Mouse (Mus musculus) Patski (cell line): ENCODE measurements around the gene Gpa33. TPM values are rescaled to one million over a fixed set of nuclear protein-coding genes. Genes with fewer than 3 reads are reported as not detected.

Experiments used
- ATAC-seq: fragments of 100-300 bp; one replicate; pipeline ENCODE4 v1.8.0; 2021
- CTCF ChIA-PET: fragments of 350-600 bp; sonication (Branson Sonifier 250); formaldehyde crosslinking; loops from one replicate; lab custom pipeline; 2022; ENCODE audit warnings: inconsistent platforms; lab: Charles Lee
- POLR2A ChIA-PET: fragments of 350-600 bp; sonication (Branson Sonifier 250); formaldehyde crosslinking; loops from one replicate; lab custom pipeline; 2022; ENCODE audit warnings: antibody characterized with exemption, inconsistent platforms; lab: Charles Lee
- DNase-seq: peaks from one replicate; pipeline ENCODE4 v3.0.0-alpha.2; 2011; ENCODE audit warnings: low read depth, low spot score
- H3K27me3 ChIP-seq: fragments of 371-371 bp; one replicate; pipeline ENCODE4 v1.5.1; 2021
- CTCF ChIP-seq: fragments of 100-300 bp; IDR thresholded peaks from one replicate; pipeline ENCODE4 v1.5.1; 2021
- in situ Hi-C: fragments of 300-500 bp; cut with MboI; formaldehyde crosslinking; loops from 3 replicates; pipeline ENCODE4 v1.11.1; 2018; ENCODE audit warnings: low pct_unique_long_range_greater_than_20kb, mixed read lengths
- polyA plus RNA-seq: library from polyadenylated mRNA; unstranded; gene quantifications from one replicate; pipeline ENCODE4 v1.2.3, GENCODE M21; 2021

The Gpa33 gene
- polyA plus RNA-seq, 1 experiment from 2014 or later: not detected

- in situ Hi-C loops: no loop called here
- DNase-seq (no peak), ATAC-seq (no peak)
- no peaks in the 10 kb centered on the region for H3K27me3 ChIP-seq
- ChIA-PET CTCF (no interaction called here), POLR2A (no interaction called here)
- no peak for TF ChIP-seq CTCF
These were observed 14.3 kb upstream of the Gpa33 start for GRCm38 (mm10) chr1:166115719-166116118.

GRCm38 (mm10) chr1:166117866-166118639 is 12.0 kb upstream of the Gpa33 start:
- TF ChIP-seq CTCF: no peak
- POLR2A ChIA-PET: no interaction called here
- H3K27me3 ChIP-seq: no peaks in the 10 kb centered on the region
- CTCF ChIA-PET: no interaction called here
- in situ Hi-C loops: no loop called here
- ATAC-seq (no peak), DNase-seq (no peak)

- POLR2A ChIA-PET: no interaction called here
- ATAC-seq (no peak), DNase-seq (no peak)
These were observed 7.9 kb upstream of the Gpa33 start for GRCm38 (mm10) chr1:166122114-166122513.

GRCm38 (mm10) chr1:166123045-166123444 is 7.0 kb upstream of the Gpa33 start:
- POLR2A ChIA-PET: no interaction called here
- ATAC-seq (no peak), DNase-seq (no peak)
- CTCF ChIA-PET: no interaction called here
- in situ Hi-C loops: no loop called here
- H3K27me3 ChIP-seq: no peaks in the 10 kb centered on the region
- no peak for TF ChIP-seq CTCF

More at GRCm38 (mm10) chr1:166122114-166122513, 7.9 kb upstream of the Gpa33 start:
- in situ Hi-C loops: no loop called here
- no peaks in the 10 kb centered on the region for H3K27me3 ChIP-seq
- CTCF ChIA-PET: interaction anchor here (1.3 kb wide), 1 partner anchor 10 kb away, joined by 3 read pairs; no protein-coding TSS in a partner anchor
- TF ChIP-seq CTCF: no peak

GRCm38 (mm10) chr1:166123751-166124150 is 6.3 kb upstream of the Gpa33 start:
- ATAC-seq (no peak), DNase-seq (no peak)
- CTCF ChIA-PET: no interaction called here
- no peaks in the 10 kb centered on the region for H3K27me3 ChIP-seq
- in situ Hi-C loops: no loop called here
- no peak for TF ChIP-seq CTCF
- POLR2A ChIA-PET: no interaction called here

GRCm38 (mm10) chr1:166124932-166125593 is 5.0 kb upstream of the Gpa33 start:
- CTCF ChIA-PET: interaction anchor here (1.0 kb wide), 1 partner anchor 24 kb away, joined by 4 read pairs; no protein-coding TSS in a partner anchor
- in situ Hi-C loops: no loop called here
- DNase-seq: no peak

GRCm38 (mm10) chr1:166126290-166126689 is 3.7 kb upstream of the Gpa33 start:
- POLR2A ChIA-PET: no interaction called here
- in situ Hi-C loops: no loop called here
- CTCF ChIA-PET: no interaction called here
- no peak for DNase-seq
- no peaks in the 10 kb centered on the region for H3K27me3 ChIP-seq
- no peak for TF ChIP-seq CTCF
- ATAC-seq: no peak

More at GRCm38 (mm10) chr1:166124932-166125593, 5.0 kb upstream of the Gpa33 start:
- no peaks in the 10 kb centered on the region for H3K27me3 ChIP-seq
- TF ChIP-seq CTCF: no peak
- no peak for ATAC-seq
- POLR2A ChIA-PET: no interaction called here

GRCm38 (mm10) chr1:166126795-166127194 is 3.2 kb upstream of the Gpa33 start:
- CTCF ChIA-PET: no interaction called here
- in situ Hi-C loops: no loop called here
- no peak for TF ChIP-seq CTCF
- ATAC-seq: no peak
- POLR2A ChIA-PET: no interaction called here
- no peaks in the 10 kb centered on the region for H3K27me3 ChIP-seq
- no peak for DNase-seq

GRCm38 (mm10) chr1:166127719-166128118 is 2.3 kb upstream of the Gpa33 start, which contains the start of gene Dusp27:
Dusp27 (minus strand) TSS chr1:166127922.
- H3K27me3 ChIP-seq: no peaks in the 10 kb centered on the region
- CTCF ChIA-PET: no interaction called here
- ATAC-seq (no peak), DNase-seq (no peak)
- in situ Hi-C loops: no loop called here
- no peak for TF ChIP-seq CTCF
- POLR2A ChIA-PET: no interaction called here

- POLR2A ChIA-PET: no interaction called here
- no peak for ATAC-seq
- no peaks in the 10 kb centered on the region for H3K27me3 ChIP-seq
- no peak for DNase-seq
- in situ Hi-C loops: no loop called here
- CTCF ChIA-PET: no interaction called here
- TF ChIP-seq CTCF: no peak
These were observed 1.5 kb upstream of the Gpa33 start for GRCm38 (mm10) chr1:166128551-166128950.

- ChIA-PET CTCF (interaction anchor here (1.2 kb wide), 1 partner anchor 10 kb away, joined by 3 read pairs; no protein-coding TSS in a partner anchor), POLR2A (no interaction called here)
- no peak for TF ChIP-seq CTCF
- ATAC-seq: no peak
- in situ Hi-C loops: no loop called here
- no peaks in the 10 kb centered on the region for H3K27me3 ChIP-seq
- DNase-seq: no peak
These were observed 2.3 kb downstream of the Gpa33 start for GRCm38 (mm10) chr1:166132367-166132766.
